Mouse (Mus musculus): ENCODE measurements around the gene Klf15. TPM values are rescaled to one million over a fixed set of nuclear protein-coding genes. Genes with fewer than 3 reads are reported as not detected.

The Klf15 gene
- total and polyA plus RNA-seq, 2 experiments from 2014 or later: 20.6 to 35.1 TPM

DNA sequence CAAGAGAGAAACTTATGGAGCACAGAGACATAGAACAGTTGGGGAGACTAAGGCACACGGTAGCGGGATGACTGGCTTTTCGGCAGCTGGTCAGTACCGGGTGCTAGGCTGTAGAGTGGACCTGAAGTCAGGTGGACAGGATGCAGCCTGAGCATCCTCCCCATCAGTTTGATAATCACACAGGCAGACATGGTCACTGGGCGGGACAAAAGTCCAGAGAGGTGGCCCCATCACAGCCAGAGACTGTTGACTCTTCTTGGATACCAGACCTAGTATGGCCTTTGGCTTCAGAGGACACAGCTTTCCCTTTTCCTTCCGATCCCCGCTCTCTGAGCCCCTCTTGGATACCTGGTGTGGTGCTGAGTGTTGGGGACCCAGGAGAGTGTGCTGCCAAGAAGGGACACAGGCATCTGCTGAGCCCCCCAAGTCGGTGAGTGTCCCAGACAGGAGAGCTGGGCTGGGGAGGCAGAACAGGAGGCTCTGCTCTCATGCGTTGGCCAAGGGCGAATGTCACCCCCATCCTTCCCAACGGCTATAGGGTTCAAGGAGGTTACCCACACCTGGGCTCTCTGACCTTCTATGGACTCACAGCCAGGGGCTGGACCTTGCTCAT is 2.8 kb downstream of the Klf15 start:
- Histone ChIP-seq H3K36me3 (ENCODE audit: insufficient read depth, low read length) (peaks cover 7% of the 10 kb centered on the region), H3K27me3 (ENCODE audit: insufficient read depth, low read length) (0 out of 2 replicates have a peak, but pooled peaks cover 4% of the 10 kb centered on the region), H3K4me3 (ENCODE audit: low read depth, low read length) (no peak overlapping the region), H3K4me1 (ENCODE audit: insufficient read depth, low read length) (no peaks in the 10 kb centered on the region), H3K9ac (replicated peaks; ENCODE audit: low read length, poor library complexity, severe bottlenecking) (no peak overlapping the region), H3K9me3 (ENCODE audit: low read length) (no peaks in the 10 kb centered on the region), H3K4me2 (ENCODE audit: low read depth, low read length, poor library complexity, severe bottlenecking) (no peak overlapping the region), H3K27ac (ENCODE audit: low read depth, low read length) (no peak overlapping the region)
- DNase-seq (ENCODE audit: low spot score): no peak
- WGBS: 94% methylated on average over 11 of the region's 11 CpGs
- TF ChIP-seq CTCF (IDR thresholded peaks at IDR 0.05): no peak
- no peak for ATAC-seq (ENCODE audit: low FRiP score)

DNA sequence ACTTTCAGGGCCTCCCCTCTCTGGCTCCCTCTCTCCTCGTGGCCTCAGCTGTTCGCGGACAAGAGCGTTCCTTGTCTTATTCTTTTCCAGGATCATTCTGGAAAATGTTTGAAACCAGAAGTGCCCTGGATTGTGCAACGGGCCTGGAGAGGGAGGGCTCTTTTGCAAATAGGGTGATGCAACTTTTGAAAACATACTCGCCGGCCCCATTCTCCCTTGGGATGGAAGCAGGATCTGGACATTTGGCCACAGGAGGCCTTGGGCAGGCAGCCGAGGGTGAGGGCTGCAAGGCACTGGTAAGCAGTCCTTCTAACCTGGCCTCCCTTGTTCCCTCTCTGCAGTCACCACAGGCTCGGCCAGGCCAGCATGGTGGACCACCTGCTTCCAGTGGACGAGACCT is 3.7 kb downstream of the Klf15 start:
- Histone ChIP-seq H3K4me2 (ENCODE audit: low read depth, low read length, poor library complexity, severe bottlenecking) (no peak overlapping the region), H3K27me3 (ENCODE audit: insufficient read depth, low read length) (no peaks in the 10 kb centered on the region), H3K9me3 (ENCODE audit: low read length) (no peaks in the 10 kb centered on the region), H3K4me1 (ENCODE audit: insufficient read depth, low read length) (no peaks in the 10 kb centered on the region), H3K27ac (ENCODE audit: low read depth, low read length) (no peak overlapping the region), H3K9ac (replicated peaks; ENCODE audit: low read length, poor library complexity, severe bottlenecking) (no peak overlapping the region), H3K4me3 (ENCODE audit: low read depth, low read length) (no peak overlapping the region), H3K36me3 (ENCODE audit: insufficient read depth, low read length) (peaks cover 7% of the 10 kb centered on the region)
- TF ChIP-seq CTCF (IDR thresholded peaks at IDR 0.05): no peak
- ATAC-seq (ENCODE audit: low FRiP score) (no peak), DNase-seq (ENCODE audit: low spot score) (no peak)
- WGBS: 73% methylated on average over 10 of the region's 10 CpGs

DNA sequence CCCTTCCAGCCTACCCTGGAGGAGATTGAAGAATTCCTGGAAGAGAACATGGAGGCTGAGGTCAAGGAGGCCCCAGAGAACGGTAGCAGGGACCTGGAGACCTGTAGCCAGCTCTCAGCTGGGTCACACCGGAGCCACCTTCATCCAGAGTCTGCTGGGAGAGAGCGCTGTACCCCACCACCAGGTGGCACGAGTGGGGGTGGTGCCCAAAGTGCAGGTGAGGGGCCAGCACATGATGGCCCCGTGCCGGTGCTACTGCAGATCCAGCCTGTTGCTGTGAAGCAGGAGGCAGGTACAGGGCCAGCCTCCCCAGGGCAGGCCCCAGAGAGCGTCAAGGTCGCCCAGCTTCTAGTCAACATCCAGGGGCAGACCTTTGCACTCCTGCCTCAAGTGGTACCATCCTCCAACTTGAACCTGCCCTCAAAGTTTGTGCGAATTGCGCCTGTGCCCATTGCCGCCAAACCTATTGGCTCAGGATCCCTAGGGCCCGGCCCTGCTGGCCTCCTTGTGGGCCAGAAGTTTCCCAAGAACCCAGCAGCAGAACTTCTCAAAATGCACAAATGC is 4.6 kb downstream of the Klf15 start:
- 96% methylated on average over 12 of the region's 12 CpGs for WGBS
- no peak for ATAC-seq (ENCODE audit: low FRiP score)
- H3K4me1 ChIP-seq (ENCODE audit: insufficient read depth, low read length): no peaks in the 10 kb centered on the region

DNA sequence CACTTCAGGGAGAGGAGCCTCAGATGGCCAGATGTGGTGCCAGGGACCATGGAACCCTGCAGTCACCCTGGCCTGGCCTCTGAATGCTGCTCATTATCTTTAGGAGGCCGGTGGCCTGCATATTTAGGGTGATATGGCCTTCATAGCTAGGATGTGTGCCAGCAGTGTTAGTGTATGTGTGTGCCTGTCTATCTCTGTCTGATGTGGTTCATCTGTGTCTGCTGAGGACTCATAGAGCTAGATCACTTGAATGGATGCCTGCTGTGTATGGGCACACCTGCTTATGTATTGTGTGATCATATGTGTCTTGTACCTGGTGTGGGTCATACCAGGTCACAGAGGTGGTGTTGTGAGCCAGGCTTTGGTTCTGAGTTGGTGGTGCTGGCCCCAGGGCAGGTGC is 5.8 kb downstream of the Klf15 start:
- Histone ChIP-seq H3K9me3 (ENCODE audit: low read length) (no peaks in the 10 kb centered on the region), H3K4me2 (ENCODE audit: low read depth, low read length, poor library complexity, severe bottlenecking) (no peak overlapping the region), H3K4me3 (ENCODE audit: low read depth, low read length) (no peak overlapping the region), H3K36me3 (ENCODE audit: insufficient read depth, low read length) (peaks cover 11% of the 10 kb centered on the region), H3K9ac (replicated peaks; ENCODE audit: low read length, poor library complexity, severe bottlenecking) (no peak overlapping the region), H3K27me3 (ENCODE audit: insufficient read depth, low read length) (no peaks in the 10 kb centered on the region), H3K4me1 (ENCODE audit: insufficient read depth, low read length) (no peaks in the 10 kb centered on the region), H3K27ac (ENCODE audit: low read depth, low read length) (no peak overlapping the region)
- DNase-seq (ENCODE audit: low spot score) (no peak), ATAC-seq (ENCODE audit: low FRiP score) (no peak)
- TF ChIP-seq CTCF (IDR thresholded peaks at IDR 0.05): no peak
- WGBS: 83% methylated on average over 1 of the region's 1 CpGs

More for the DNA sequence above, 4.6 kb downstream of the Klf15 start:
- H3K36me3 ChIP-seq (ENCODE audit: insufficient read depth, low read length): peaks cover 7% of the 10 kb centered on the region
- H3K9me3 ChIP-seq (ENCODE audit: low read length): no peaks in the 10 kb centered on the region
- H3K27me3 ChIP-seq (ENCODE audit: insufficient read depth, low read length): no peaks in the 10 kb centered on the region
- no peak overlapping the region for H3K27ac ChIP-seq (ENCODE audit: low read depth, low read length)
- H3K4me2 ChIP-seq (ENCODE audit: low read depth, low read length, poor library complexity, severe bottlenecking): no peak overlapping the region
- no peak for TF ChIP-seq CTCF (IDR thresholded peaks at IDR 0.05)
- no peak for DNase-seq (ENCODE audit: low spot score)
- H3K9ac ChIP-seq (replicated peaks; ENCODE audit: low read length, poor library complexity, severe bottlenecking): no peak overlapping the region
- H3K4me3 ChIP-seq (ENCODE audit: low read depth, low read length): no peak overlapping the region

DNA sequence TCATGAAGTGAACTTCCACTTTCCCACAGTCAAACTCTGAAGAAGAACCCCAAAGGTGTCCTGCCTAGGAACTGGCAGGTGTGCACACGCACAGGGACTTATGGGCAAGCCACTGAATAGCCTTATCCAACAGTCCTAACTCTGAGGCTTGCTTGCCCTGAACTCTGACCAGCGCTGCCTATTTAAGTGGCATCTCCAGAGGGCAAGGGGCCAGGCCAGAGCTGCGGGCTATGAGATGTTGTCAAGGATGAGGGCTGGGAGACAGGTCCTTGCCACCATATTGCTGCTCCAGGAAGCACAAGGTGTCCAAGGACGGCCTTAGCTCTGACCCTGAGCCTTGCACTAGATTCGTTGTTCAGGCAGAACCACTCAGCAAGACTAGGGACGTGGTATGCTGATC is 6.7 kb downstream of the Klf15 start:
- 94% methylated on average over 6 of the region's 6 CpGs for WGBS
- DNase-seq (ENCODE audit: low spot score): no peak
- TF ChIP-seq CTCF (IDR thresholded peaks at IDR 0.05): no peak
- no peak overlapping the region for H3K4me3 ChIP-seq (ENCODE audit: low read depth, low read length)
- no peak overlapping the region for H3K4me2 ChIP-seq (ENCODE audit: low read depth, low read length, poor library complexity, severe bottlenecking)
- peaks cover 11% of the 10 kb centered on the region for H3K36me3 ChIP-seq (ENCODE audit: insufficient read depth, low read length)
- ATAC-seq (ENCODE audit: low FRiP score): no peak
- H3K9me3 ChIP-seq (ENCODE audit: low read length): no peaks in the 10 kb centered on the region
- H3K9ac ChIP-seq (replicated peaks; ENCODE audit: low read length, poor library complexity, severe bottlenecking): no peak overlapping the region
- no peak overlapping the region for H3K27ac ChIP-seq (ENCODE audit: low read depth, low read length)
- no peaks in the 10 kb centered on the region for H3K27me3 ChIP-seq (ENCODE audit: insufficient read depth, low read length)
- H3K4me1 ChIP-seq (ENCODE audit: insufficient read depth, low read length): no peaks in the 10 kb centered on the region

DNA sequence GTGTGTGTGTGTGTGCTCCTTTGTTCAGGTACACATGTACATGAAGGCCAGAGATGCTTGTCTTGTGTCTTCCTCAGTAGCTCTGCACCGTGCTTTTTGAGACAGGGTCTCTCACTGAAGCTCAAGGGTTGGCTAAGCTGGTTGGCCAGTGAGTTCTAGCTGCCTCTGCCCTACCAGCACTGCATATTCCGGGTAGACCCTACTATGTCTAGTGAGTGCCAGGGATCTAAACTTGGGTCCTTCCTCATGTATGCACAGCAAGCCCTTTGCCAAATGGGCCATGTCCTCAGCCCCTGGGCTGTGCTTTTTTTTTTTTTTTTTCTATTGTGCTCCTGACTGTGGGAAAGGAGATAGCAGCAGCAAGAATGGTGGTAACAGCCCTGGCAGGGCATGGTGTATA is 7.9 kb downstream of the Klf15 start:
- 89% methylated on average over 2 of the region's 2 CpGs for WGBS

More for the DNA sequence above, 7.9 kb downstream of the Klf15 start:
- no peak overlapping the region for H3K9ac ChIP-seq (replicated peaks; ENCODE audit: low read length, poor library complexity, severe bottlenecking)
- H3K4me3 ChIP-seq (ENCODE audit: low read depth, low read length): no peak overlapping the region
- H3K36me3 ChIP-seq (ENCODE audit: insufficient read depth, low read length): peaks cover 11% of the 10 kb centered on the region
- DNase-seq (ENCODE audit: low spot score) (no peak), ATAC-seq (ENCODE audit: low FRiP score) (no peak)
- no peak overlapping the region for H3K4me2 ChIP-seq (ENCODE audit: low read depth, low read length, poor library complexity, severe bottlenecking)
- no peaks in the 10 kb centered on the region for H3K27me3 ChIP-seq (ENCODE audit: insufficient read depth, low read length)
- no peaks in the 10 kb centered on the region for H3K9me3 ChIP-seq (ENCODE audit: low read length)
- TF ChIP-seq CTCF (IDR thresholded peaks at IDR 0.05): no peak
- no peaks in the 10 kb centered on the region for H3K4me1 ChIP-seq (ENCODE audit: insufficient read depth, low read length)
- no peak overlapping the region for H3K27ac ChIP-seq (ENCODE audit: low read depth, low read length)

Data from midbrain, postnatal 0 days (tissue).